Mouse (Mus musculus): ENCODE results near the gene Emid1.

Gene Emid1

GRCm38 (mm10) chr11:5063561-5064281 is 88.3 kb downstream of the Emid1 start:
- DNase-seq (ENCODE audit: low read depth, low spot score): no peak

- no peak for DNase-seq (ENCODE audit: low read depth, low spot score)
These were observed 89.1 kb downstream of the Emid1 start for GRCm38 (mm10) chr11:5062860-5063505.

GRCm38 (mm10) chr11:5062326-5062725 is 89.7 kb downstream of the Emid1 start:
- DNase-seq (ENCODE audit: low read depth, low spot score): no peak

GRCm38 (mm10) chr11:5061413-5062139 is 90.5 kb downstream of the Emid1 start:
- no peak for DNase-seq (ENCODE audit: low read depth, low spot score)

GRCm38 (mm10) chr11:5060756-5061412 is 91.2 kb downstream of the Emid1 start:
- DNase-seq (ENCODE audit: low read depth, low spot score): no peak

GRCm38 (mm10) chr11:5059704-5060156 is 92.3 kb downstream of the Emid1 start:
- DNase-seq (ENCODE audit: low read depth, low spot score): no peak

GRCm38 (mm10) chr11:5059230-5059629 is 92.8 kb downstream of the Emid1 start:
- DNase-seq (ENCODE audit: low read depth, low spot score): no peak

- DNase-seq (ENCODE audit: low read depth, low spot score): no peak
These were observed 93.3 kb downstream of the Emid1 start for GRCm38 (mm10) chr11:5058783-5059182.

- no peak for DNase-seq (ENCODE audit: low read depth, low spot score)
These were observed 94.0 kb downstream of the Emid1 start, which contains the start of gene Rasl10a for GRCm38 (mm10) chr11:5057856-5058641. Gene Rasl10a (plus strand): TSS chr11:5058128.

- DNase-seq (ENCODE audit: low read depth, low spot score): no peak
These were observed 94.6 kb downstream of the Emid1 start for GRCm38 (mm10) chr11:5057541-5057855.

- DNase-seq (ENCODE audit: low read depth, low spot score): no peak
These were observed 95.0 kb downstream of the Emid1 start for GRCm38 (mm10) chr11:5057064-5057463.

Data from retina, adult 2 months (tissue).